Mouse (Mus musculus): Measurements from ENCODE around the gene Tjap1.

DNA sequence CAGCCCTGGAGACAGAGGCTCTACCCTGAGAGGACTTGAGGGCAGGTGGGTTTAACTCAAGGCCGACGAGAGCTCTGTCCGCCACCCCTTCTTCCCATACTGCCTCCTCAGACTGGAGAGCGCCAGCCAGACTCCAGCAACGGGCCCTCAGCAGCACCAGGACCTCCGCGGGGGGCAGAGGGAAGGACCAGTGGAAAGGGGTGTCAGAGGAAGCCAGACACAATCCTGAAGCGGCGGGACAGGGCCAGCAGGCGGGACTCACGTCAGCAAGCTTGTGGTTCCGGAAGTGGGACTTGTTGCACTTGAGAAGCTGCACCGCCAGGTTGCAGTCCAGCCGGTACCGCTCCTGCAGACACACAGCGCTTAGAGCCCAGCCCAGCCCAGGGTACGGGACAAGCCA lies 23.2 kb downstream of the Tjap1 start:
- TF ChIP-seq GATA1 (IDR thresholded peaks at IDR 0.05; ENCODE audit: low read length) (no peak), TAL1 (IDR thresholded peaks at IDR 0.05; ENCODE audit: low read length) (no peak)
